Mouse (Mus musculus) layer of hippocampus, postnatal 36 days (tissue): ENCODE results near the gene Osm. TPM values are rescaled to one million over a fixed set of nuclear protein-coding genes. Genes with fewer than 3 reads are reported as not detected.

Experiments
- DNase-seq, 2 experiments: peaks; one replicate each; pipeline ENCODE4 v3.0.0; 2022
- total RNA-seq, 2 experiments: library from RNA; stranded (reverse); gene quantifications; 2 replicates each; pipeline ENCODE4 v1.2.3; 2021

Osm gene
- total RNA-seq, 2 experiments from 2014 or later, result not detected

GRCm38 (mm10) chr11:4240151-4240550, 3.9 kb downstream of the Osm start:
- DNase-seq, result no peak

GRCm38 (mm10) chr11:4241180-4241579, 5.0 kb downstream of the Osm start:
- no peak for DNase-seq

GRCm38 (mm10) chr11:4246126-4246525, 9.9 kb downstream of the Osm start:
- DNase-seq, result no peak

GRCm38 (mm10) chr11:4246623-4247022, 10.4 kb downstream of the Osm start:
- DNase-seq, result no peak

- DNase-seq, result no peak
Observed at GRCm38 (mm10) chr11:4247201-4247959, 11.2 kb downstream of the Osm start.

GRCm38 (mm10) chr11:4249151-4249550, 12.9 kb downstream of the Osm start:
- no peak for DNase-seq

- DNase-seq, result no peak
Observed at GRCm38 (mm10) chr11:4250290-4250689, 14.1 kb downstream of the Osm start.

- no peak for DNase-seq
Observed at GRCm38 (mm10) chr11:4251376-4251775, 15.2 kb downstream of the Osm start.

- no peak for DNase-seq
Observed at GRCm38 (mm10) chr11:4252886-4253285, 16.7 kb downstream of the Osm start.

- DNase-seq, result no peak
Observed at GRCm38 (mm10) chr11:4256846-4257607, 20.8 kb downstream of the Osm start, which contains the start of gene Lif. TSS of gene Lif (plus strand) at chr11:4257557.

GRCm38 (mm10) chr11:4257756-4258155, 21.5 kb downstream of the Osm start:
- no peak for DNase-seq

- peak; percentile 82 to 84 for DNase-seq
Observed at GRCm38 (mm10) chr11:4258657-4259082, 22.4 kb downstream of the Osm start.

GRCm38 (mm10) chr11:4260463-4261187, 24.4 kb downstream of the Osm start:
- DNase-seq, result no peak

- peak; percentile 34 to 36 for DNase-seq
Observed at GRCm38 (mm10) chr11:4261188-4261494, 24.9 kb downstream of the Osm start.

- DNase-seq, result no peak
Observed at GRCm38 (mm10) chr11:4261969-4262368, 25.7 kb downstream of the Osm start.

- no peak for DNase-seq
Observed at GRCm38 (mm10) chr11:4262847-4263246, 26.6 kb downstream of the Osm start.

GRCm38 (mm10) chr11:4263296-4263695, 27.1 kb downstream of the Osm start:
- no peak for DNase-seq

GRCm38 (mm10) chr11:4264066-4264465, 27.8 kb downstream of the Osm start:
- no peak for DNase-seq

GRCm38 (mm10) chr11:4266271-4267201, 30.3 kb downstream of the Osm start:
- DNase-seq, result no peak

- no peak for DNase-seq
Observed at GRCm38 (mm10) chr11:4267202-4267578, 31.0 kb downstream of the Osm start.

- no peak for DNase-seq
Observed at GRCm38 (mm10) chr11:4268500-4268899, 32.3 kb downstream of the Osm start.
